Mouse (Mus musculus) spleen, postnatal 4 days (tissue): ENCODE results near the gene Dnm3.

ENCODE experiments used
- DNase-seq, 2 experiments: peaks; one replicate each; pipeline ENCODE4 v3.0.0; 2022; ENCODE audit warnings: low spot score in 2 of 2

The Dnm3 gene

GRCm38 (mm10) chr1:161991846-161992245 is 486.0 kb downstream of the Dnm3 start:
- no peak for DNase-seq

DNA sequence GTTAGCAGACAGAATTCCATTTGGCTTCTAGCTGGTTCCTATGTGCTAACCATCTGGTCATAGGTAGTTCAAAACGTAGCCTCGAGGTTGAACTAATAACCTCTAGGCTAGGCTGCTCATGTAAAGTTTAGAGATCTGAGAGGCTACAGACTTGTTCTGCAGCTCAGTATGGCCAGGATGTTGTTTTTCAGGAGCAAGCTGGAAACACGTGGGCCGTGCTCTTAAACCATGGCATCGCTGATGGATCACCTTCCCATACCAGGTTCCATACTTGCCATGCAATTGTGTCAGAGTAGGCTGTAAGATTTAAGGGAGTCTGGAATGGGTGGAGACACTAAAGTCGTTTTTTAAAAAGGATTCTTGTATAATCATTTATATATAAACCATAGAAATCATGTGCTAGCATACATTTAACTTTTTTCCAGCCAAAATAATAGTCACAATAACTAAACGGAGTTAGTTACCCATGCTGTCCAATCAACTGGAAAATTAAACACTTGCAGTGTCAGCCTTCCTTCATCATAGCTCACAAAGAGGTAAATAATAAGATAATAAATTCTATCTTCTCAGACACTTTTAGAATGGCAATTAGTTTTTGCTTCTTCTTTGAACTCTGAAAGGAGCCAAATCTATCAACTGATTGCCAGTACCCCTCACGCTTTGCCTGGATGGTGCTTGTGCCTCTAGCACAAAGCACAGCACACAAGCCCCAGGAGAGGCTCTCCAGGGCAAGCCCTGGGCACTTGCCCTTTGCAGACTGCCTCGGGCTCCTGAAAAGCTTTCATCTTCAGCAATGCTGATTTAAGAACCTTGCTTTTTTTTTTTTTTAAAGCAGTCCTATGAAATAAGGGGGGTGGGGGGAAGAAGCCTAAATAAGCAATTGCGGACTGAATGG is 486.9 kb downstream of the Dnm3 start:
- no peak for DNase-seq

DNA sequence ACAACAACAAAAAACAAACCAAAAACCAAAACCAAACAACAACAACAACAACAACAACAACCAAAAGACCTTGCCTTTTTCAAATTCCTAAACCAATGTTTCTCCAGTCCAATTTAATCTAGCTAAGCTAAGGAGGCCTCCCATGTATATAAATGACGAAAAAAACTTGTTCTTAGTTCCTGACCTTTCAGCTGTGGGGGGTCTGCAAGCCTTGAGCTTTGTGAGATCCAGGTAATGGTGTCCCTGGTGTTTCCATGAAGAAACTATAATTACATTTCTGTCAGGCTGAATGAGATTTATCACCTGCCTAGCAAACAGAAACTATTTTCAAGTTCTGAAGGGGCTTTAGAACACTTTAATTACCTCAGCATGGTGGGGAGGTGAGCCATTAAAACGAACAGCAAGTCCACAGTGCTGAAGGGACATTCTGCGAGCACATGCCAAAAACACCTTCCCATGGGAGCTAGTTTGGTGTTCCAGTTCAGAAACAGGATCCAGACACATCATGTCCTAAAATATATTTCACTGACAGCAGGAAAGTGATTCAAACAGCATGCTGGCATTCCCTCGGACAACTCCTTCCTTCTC is 493.8 kb downstream of the Dnm3 start:
- DNase-seq = no peak

- DNase-seq = no peak
Measured at GRCm38 (mm10) chr1:161983451-161983850, 494.4 kb downstream of the Dnm3 start.

DNA sequence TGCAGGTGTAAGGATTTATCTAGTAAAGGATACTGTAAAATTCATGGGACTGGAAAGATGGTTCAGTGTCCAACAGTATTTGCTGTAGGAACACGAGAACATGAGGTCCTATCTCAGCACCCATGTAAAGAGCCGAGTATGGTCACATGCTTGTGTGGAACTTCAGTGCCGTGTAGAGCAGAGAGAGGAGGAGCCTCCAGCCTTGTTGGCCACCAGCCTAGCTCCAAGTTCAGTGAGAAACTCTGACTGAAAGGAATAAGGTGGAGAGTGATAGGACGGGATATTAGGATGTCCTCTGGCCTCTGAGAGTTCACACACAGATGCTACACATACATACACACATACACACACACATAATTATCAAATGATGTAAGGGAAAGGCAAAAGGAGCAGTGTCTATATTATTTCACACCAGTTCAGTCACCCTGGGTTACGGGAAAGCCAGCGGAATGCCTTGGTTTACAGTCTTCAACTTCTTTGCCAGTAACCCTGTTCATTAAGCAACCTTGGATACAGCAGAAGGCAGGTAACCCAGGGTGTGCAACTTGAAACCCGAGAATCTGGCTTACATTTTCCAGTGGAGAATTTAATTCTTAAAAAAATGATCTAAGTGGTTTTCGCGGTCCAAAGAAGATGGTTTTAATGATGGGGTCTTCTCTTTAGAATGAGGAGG is 497.1 kb downstream of the Dnm3 start:
- no peak for DNase-seq

DNA sequence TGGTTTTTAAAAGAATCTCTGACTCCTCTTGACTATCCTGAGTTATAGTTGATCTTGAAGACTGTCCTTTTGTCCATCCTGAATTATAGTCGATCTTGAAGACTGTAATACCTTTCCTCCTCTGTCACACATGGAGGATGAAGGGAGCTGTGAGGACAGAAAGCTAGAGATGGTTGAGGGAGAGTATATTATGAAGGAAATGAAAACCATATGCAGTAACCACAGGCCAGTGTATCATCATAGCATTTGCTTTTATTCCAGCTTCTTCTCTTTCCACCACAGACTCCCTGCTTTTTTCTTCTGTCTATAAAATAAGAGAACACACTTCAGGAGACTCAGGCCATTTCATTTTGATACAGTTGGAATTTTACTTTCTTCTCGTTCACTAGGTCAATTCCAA is 497.8 kb downstream of the Dnm3 start:
- no peak for DNase-seq

- no peak for DNase-seq
Measured at GRCm38 (mm10) chr1:161979536-161979935, 498.3 kb downstream of the Dnm3 start, which contains the start of gene 4930558K02Rik. Gene 4930558K02Rik (minus strand): TSS chr1:161979636.

GRCm38 (mm10) chr1:161978173-161978700 is 499.6 kb downstream of the Dnm3 start:
- no peak for DNase-seq

DNA sequence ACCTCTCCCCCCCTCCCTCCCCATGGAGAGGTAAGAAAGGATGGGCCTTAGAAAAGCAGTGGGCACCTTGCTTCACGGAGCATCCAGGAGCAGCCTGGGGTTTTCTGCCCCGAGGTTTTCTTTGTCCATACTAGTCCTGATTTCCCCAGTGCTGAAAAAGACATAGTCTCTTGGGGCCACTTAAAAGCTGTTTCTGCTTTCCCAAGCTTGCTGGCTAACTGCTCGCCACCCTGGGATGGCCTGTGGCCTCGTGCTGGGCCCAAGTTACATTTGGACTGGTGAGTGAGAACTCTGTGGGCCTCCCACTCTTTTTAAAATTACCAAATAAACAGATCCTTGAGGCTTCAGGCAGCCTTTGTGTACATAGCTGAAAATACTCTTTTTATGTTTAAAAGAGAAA is 500.5 kb downstream of the Dnm3 start:
- no peak for DNase-seq

GRCm38 (mm10) chr1:161976255-161977182 is 501.3 kb downstream of the Dnm3 start:
- peak; percentile 74 to 86 for DNase-seq

DNA sequence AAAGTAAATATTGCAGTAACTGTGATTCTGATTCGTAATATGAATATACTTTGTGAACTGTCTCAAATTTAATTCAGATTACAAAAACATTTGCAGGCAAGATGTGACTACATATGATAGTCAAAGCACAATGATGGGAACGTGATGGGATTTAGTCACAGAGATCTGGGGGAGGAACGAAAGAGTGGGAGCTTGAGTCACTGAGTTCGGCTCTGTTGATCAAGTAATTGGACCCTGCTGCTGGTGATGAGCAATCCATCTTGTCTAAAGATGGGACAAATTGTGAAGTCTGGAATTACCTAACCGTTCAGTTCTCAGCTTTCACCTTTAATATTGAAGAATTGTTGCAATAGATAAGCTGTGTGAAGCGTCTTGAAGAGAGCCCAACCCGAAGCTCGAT is 505.6 kb downstream of the Dnm3 start:
- no peak for DNase-seq

DNA sequence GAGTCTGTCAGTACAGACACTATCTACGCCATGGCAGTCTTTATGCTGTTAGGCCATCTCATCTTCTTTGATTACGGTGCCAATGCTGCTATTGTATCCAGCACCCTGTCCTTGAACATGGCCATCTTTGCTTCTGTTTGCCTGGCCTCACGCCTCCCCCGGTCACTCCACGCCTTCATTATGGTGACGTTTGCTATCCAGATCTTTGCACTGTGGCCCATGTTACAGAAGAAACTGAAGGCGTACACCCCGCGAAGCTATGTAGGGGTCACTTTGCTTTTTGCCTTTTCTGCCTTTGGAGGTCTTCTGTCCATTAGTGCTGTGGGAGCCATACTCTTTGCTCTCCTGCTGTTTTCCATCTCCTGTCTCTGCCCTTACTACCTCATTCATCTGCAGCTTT is 507.0 kb downstream of the Dnm3 start:
- DNase-seq = peak in 1 of 2 experiments; percentile 55

DNA sequence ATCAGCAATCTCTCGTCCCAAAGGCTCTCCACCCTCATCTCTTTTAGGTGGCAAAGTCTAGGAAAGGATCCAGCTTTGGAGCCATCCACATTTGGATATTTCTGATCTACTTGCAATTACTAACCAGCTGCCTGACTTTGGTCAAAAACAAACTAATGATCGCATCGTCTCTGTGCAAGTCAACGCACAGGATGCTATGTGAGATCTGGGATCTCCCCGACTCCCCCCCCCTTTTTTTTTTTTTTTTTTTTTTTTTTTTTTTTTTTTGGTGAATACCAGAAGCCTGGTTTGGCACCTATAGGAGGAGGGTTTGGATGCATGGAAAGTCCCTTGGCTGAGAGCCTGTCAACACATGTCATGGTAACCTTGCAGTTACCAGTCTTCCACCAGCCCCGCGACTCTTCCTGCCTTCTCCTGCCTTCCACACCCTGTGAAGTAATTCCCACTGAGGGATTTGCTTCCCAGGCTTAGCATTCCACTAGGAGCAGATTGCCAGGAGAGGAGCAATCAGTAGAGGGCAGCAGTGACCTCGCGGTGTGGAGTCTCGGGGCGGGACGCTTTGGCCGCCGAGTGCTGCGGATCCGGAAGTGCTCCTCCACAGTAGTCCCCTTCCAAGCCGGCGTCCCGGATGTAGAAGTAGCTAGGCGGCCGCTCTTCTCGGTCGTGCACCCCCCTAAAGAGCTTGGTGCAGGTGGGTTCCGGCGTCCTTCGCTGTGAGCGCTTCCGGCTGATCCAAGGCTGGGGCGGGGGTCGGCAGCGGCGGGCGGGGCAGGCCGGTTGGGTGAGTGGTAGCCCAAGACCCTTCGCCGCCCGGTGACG is 509.0 kb downstream of the Dnm3 start, which contains the start of gene Pigc:
Pigc (plus strand) TSS at position 598 of the 819 bp plus-strand sequence.
- peak; percentile 86 to 93 for DNase-seq

- DNase-seq = no peak
Measured at GRCm38 (mm10) chr1:161967936-161968335, 509.9 kb downstream of the Dnm3 start.

DNA sequence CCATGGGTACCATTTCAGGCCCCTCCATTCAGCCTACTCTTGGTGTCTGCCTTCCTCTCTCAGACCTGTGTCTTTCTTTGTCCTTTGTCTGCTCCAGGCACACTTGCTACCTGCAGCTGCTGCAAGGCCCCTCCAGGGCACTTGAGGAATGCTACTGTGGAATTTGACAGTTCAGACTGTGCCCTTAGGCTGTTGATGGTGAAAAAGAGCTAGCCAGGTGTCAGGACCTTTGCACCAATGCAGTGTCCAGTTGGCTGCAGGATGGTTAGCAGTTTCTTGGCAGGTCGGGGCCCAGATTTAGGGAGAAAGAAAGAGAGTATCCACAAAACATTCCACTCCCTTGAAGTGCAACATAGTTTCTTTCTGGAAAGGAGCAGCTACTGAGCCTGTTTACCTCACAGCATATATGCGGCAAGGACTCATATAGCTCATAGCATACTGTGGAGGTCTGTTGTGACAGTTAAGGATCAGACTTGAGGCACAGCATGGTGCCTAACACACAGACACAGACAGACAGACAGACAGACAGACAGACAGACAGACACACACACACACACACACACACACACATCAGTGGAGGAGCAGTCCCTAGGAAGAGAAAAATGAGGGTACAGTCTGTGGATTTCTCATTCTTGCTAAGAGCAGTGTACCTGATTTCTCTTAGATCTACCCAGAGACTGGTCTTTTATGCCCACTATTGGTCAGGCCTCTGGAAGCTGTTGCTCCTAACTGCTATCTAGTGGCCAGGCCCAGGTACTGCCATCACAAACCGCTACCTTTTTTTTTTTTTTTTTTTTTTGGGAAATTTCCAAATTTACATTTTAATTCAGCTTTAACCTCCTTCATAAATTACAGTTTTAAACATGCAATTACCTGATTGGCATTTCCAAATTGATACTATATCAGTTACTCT is 515.1 kb downstream of the Dnm3 start:
- no peak for DNase-seq

GRCm38 (mm10) chr1:161957964-161958950 is 519.6 kb downstream of the Dnm3 start:
- DNase-seq = peak in 1 of 2 experiments; percentile 51

DNA sequence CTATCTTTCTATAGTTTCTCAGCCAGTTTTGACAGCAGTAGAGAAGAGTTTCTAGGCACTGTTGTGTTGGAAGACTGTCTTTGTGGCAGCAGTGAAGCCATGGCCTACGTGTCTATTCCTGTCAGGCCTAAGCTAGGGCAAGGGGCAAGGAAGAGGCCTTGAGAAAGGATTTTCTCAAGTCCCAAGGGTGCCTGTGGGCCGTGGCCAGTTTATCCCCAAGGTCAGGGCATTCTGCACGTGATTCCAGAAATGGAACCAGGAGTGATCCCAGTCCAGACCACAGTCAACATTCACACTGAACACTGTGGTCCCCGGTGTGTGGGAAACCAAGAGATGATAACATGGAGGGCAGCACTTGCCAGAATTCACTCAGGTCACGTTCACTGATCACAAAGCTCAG is 522.0 kb downstream of the Dnm3 start:
- peak in 1 of 2 experiments; percentile 56 for DNase-seq

DNA sequence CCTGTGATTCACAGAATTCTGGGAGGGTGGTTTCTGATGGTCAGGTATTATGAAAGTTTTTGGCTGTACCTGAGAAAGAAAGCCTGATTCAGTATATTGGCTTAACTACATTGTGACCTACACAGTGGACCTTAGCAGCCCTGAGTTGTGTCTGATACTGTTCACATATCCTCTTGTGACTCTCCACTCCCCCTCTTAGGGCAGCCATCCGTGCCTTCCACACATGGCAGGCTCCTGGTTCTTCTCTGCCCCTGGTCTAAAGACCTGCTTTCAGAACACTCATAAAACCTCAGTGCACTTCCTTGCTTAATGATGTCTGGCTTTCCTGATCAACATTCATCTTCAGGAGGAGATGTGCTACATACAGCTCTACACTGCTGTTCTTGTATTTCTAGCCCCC is 525.2 kb downstream of the Dnm3 start:
- DNase-seq = peak in 1 of 2 experiments; percentile 33
